Mouse (Mus musculus) liver, embryonic 13.5 days (tissue): ENCODE measurements around the gene Deup1. TPM values are rescaled to one million over a fixed set of nuclear protein-coding genes. Genes with fewer than 3 reads are reported as not detected.
"Not testable (repeated sequence)": the region's sequence is repeated elsewhere in the genome, so short reads cannot be mapped to it uniquely, and the experiment has no call there.

ENCODE experiments used
- ATAC-seq: fragments of 200-750 bp; cut with Nextera tagmentation; 2 replicates; pipeline ENCODE4 v1.8.0; 2017; ENCODE audit warnings: low read depth, mild to moderate bottlenecking, moderate number of reproducible peaks, moderate library complexity
- DNase-seq: peaks from one replicate; pipeline ENCODE4 v3.0.0; 2022
- H3K27ac ChIP-seq: fragments of 300-500 bp; sonication (generic); 2 replicates; pipeline ENCODE4 v1.5.1; 2015; ENCODE audit warnings: moderate library complexity, mild to moderate bottlenecking, inconsistent platforms
- H3K27me3 ChIP-seq: fragments of 300-500 bp; sonication (generic); 2 replicates; pipeline ENCODE4 v1.6.1; 2015; ENCODE audit warnings: mild to moderate bottlenecking, inconsistent platforms
- H3K36me3 ChIP-seq: fragments of 300-500 bp; sonication (generic); 2 replicates; pipeline ENCODE4 v1.6.1; 2015; ENCODE audit warnings: mild to moderate bottlenecking, inconsistent platforms
- H3K4me1 ChIP-seq: fragments of 300-500 bp; sonication (generic); replicated peaks from 2 replicates; pipeline ENCODE4 v1.6.1; 2015; ENCODE audit warnings: inconsistent platforms
- H3K4me2 ChIP-seq: fragments of 300-500 bp; sonication (generic); 2 replicates; pipeline ENCODE4 v1.6.1; 2015; ENCODE audit warnings: inconsistent platforms, mild to moderate bottlenecking, moderate library complexity
- H3K4me3 ChIP-seq: fragments of 300-500 bp; sonication (generic); replicated peaks from 2 replicates; pipeline ENCODE4 v1.5.1; 2015; ENCODE audit warnings: mild to moderate bottlenecking, inconsistent platforms
- H3K9ac ChIP-seq: fragments of 300-500 bp; sonication (generic); 2 replicates; pipeline ENCODE4 v1.6.1; 2015; ENCODE audit warnings: mild to moderate bottlenecking, inconsistent platforms
- H3K9me3 ChIP-seq: fragments of 300-500 bp; sonication (generic); replicated peaks from 2 replicates; pipeline ENCODE4 v1.6.1; 2016; ENCODE audit warnings: inconsistent platforms
- WGBS: fragments of 180-500 bp; shearing (Covaris S2); methylation state at CpG from one replicate; pipeline ENCODE4 v1.1.7; 2015; ENCODE audit not compliant: insufficient replicate concordance; 5-methylcytosine and 5-hydroxymethylcytosine counted together
- polyA plus RNA-seq: library from polyadenylated mRNA; unstranded; fragments of >200 nt; fragmentation: Nextera tagmentation; extraction: Ambion mirVana; gene quantifications from 2 replicates; pipeline ENCODE4 v1.2.1, GENCODE M21; 2015

Gene Deup1
- polyA plus RNA-seq, 1 experiment from 2014 or later: not detected

DNA sequence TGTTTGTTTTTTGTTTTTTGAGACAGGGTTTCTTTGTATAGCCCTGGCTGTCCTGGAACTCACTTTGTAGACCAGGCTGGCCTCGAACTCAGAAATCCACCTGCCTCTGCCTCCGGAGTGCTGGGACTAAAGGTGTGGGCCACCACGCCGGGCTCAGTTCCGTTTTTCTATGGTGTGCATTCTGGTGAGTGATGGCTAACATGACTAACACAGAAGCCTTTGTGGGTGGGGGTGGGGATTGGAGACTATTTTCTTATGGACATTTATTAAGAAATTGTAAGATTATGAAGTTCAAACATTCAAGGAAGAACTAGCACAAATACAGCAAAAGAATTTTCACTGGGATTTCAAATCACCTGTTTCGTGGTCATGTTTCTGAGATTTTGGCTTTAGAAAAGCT lies 76.7 kb downstream of the Deup1 start:
- not testable (repeated sequence) for H3K9me3 ChIP-seq, H3K9ac ChIP-seq, H3K4me3 ChIP-seq, H3K27me3 ChIP-seq, ATAC-seq, DNase-seq, H3K4me1 ChIP-seq, H3K36me3 ChIP-seq, H3K4me2 ChIP-seq, H3K27ac ChIP-seq
- 72% methylated on average over 6 of the region's 6 CpGs for WGBS

DNA sequence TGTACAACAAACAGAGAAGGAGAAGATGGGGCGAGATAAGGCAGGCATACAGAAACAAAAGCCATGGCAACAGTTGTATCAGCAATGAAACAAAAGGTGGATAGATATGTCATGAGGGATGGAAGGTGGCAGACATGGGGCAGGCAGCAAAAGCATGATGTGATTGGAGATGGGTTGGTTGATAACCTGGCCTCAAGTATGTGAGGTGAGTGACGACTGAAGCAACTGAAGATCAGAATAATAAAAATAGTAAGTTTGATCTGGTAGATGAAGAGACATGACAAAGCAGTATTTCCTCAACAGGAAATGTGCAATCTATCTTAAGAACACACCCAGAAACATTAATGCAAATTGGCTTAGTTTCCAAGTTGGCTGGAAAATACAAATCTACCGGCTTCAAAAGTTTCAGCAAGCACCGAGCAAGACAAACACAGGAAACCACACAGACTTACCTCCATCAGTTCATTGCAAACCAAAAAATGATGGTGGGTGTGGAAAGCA lies 77.2 kb downstream of the Deup1 start:
- 43% methylated on average over 4 of the region's 4 CpGs for WGBS

DNA sequence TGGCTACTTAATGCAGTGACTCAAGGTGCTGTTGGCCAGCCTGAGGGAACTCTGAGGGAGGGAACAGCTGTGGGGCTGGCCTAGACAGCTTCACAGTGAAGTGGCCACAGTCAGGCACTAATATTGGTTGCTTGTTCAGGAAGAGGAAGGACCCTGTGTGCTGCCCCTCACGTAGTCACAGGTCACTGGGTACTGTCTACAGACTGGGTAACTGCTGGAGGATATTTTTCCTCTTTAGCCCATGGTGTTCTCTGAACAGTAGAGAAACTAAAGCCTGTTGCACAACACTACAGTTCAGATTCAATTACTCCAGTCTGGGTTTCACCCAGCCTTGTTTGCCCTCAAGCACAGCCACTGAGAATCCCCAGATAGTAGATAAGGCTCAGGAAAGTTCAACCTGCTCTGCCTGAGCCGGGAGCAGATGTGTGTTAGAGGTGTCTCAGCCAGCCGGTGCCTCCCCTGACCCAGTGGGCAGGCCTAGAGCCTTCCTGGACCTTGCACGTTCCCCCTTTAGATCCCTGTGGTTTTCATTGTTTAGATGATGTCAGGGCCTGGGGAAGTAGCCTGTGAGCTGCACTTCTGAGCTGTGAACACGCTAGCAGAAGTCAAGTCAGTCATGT lies 85.9 kb downstream of the Deup1 start:
- peak overlapping the region; percentile 65 for H3K27ac ChIP-seq
- peak; percentile 71 for ATAC-seq

More for the DNA sequence above, 77.2 kb downstream of the Deup1 start:
- DNase-seq: no peak
- Histone ChIP-seq H3K4me3 (no peak overlapping the region), H3K4me1 (no peaks in the 10 kb centered on the region), H3K27me3 (no peaks in the 10 kb centered on the region), H3K27ac (no peak overlapping the region), H3K9ac (no peak overlapping the region), H3K36me3 (no peaks in the 10 kb centered on the region), H3K4me2 (no peak overlapping the region), H3K9me3 (no peaks in the 10 kb centered on the region)
- no peak for ATAC-seq

DNA sequence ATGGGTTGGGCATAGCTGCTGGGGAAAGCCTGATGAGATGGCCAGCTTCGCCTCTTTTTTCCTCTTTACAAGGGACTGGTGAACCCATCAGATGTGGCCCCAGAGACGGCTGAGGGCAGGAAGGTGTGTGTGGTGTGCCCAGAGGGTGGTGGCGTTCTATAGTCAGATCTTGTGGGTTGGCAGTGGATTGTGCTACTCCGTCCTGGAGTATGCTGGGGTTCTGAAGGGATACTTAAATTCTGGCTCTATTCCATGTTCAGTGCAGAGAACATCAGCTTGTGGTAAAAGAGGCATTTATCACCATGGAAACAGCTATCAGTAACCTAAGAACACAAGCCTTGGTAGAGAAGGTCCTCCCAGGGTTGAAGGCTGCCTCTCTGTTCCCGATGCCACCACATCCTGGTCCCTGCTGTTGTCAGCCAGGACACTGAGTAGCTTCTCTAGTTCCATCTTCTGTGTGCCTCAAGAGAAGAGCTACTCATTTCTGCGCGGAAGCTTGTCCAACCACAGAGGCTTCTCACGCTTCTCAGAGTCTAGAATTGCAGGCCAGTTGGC lies 88.7 kb downstream of the Deup1 start:
- no peak overlapping the region for H3K27ac ChIP-seq
- H3K4me2 ChIP-seq: no peak overlapping the region
- WGBS: 72% methylated on average over 8 of the region's 8 CpGs
- H3K4me3 ChIP-seq: no peak overlapping the region
- 0 out of 2 replicates have a peak, but pooled peaks cover 5% of the 10 kb centered on the region for H3K36me3 ChIP-seq
- peaks cover 38% of the 10 kb centered on the region for H3K4me1 ChIP-seq
- DNase-seq (no peak), ATAC-seq (no peak)
- no peaks in the 10 kb centered on the region for H3K27me3 ChIP-seq
- no peaks in the 10 kb centered on the region for H3K9me3 ChIP-seq
- no peak overlapping the region for H3K9ac ChIP-seq

More for the DNA sequence above, 85.9 kb downstream of the Deup1 start:
- Histone ChIP-seq H3K4me1 (peaks cover 29% of the 10 kb centered on the region), H3K36me3 (peaks cover 10% of the 10 kb centered on the region; the same call in 1 of the 2 replicates), H3K9me3 (no peaks in the 10 kb centered on the region), H3K4me3 (no peak overlapping the region), H3K9ac (no peak overlapping the region), H3K27me3 (no peaks in the 10 kb centered on the region), H3K4me2 (no peak overlapping the region)
- no peak for DNase-seq
- WGBS: 16% methylated on average over 5 of the region's 5 CpGs

DNA sequence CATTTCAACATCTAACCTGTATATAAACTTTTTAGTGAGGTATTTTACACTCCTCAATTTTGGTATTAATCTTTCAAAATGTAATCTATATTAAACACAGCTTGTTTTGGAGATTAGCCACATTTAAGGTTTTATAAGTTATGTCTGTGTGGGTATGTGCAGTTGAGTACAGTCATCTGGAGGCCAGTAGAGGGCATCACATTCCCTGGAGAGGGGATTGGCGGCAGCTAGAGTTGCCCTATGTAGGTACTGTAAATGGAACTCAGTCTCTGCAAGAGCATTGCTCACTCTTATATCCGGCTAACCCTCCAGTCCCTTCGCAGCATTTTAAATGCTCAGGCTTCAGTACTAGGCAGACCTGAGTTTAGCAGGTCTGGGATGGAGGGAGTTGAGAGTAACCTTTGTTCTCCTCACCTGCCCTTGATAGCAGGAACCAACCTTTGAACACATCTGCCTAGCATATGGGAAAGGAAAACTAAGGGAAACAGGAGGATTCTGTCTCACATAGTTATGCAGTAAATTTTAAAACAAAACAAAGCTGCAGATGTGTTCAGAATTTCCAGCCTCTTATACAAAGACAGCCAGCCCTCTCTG lies 90.2 kb downstream of the Deup1 start:
- peaks cover 33% of the 10 kb centered on the region for H3K4me1 ChIP-seq
- no peak overlapping the region for H3K9ac ChIP-seq
- ATAC-seq (no peak), DNase-seq (no peak)
- H3K27me3 ChIP-seq: no peaks in the 10 kb centered on the region
- H3K27ac ChIP-seq: no peak overlapping the region
- 76% methylated on average over 3 of the region's 3 CpGs for WGBS
- H3K4me3 ChIP-seq: no peak overlapping the region
- no peaks in the 10 kb centered on the region for H3K9me3 ChIP-seq
- 0 out of 2 replicates have a peak, but pooled peaks cover 4% of the 10 kb centered on the region for H3K36me3 ChIP-seq
- H3K4me2 ChIP-seq: no peak overlapping the region

DNA sequence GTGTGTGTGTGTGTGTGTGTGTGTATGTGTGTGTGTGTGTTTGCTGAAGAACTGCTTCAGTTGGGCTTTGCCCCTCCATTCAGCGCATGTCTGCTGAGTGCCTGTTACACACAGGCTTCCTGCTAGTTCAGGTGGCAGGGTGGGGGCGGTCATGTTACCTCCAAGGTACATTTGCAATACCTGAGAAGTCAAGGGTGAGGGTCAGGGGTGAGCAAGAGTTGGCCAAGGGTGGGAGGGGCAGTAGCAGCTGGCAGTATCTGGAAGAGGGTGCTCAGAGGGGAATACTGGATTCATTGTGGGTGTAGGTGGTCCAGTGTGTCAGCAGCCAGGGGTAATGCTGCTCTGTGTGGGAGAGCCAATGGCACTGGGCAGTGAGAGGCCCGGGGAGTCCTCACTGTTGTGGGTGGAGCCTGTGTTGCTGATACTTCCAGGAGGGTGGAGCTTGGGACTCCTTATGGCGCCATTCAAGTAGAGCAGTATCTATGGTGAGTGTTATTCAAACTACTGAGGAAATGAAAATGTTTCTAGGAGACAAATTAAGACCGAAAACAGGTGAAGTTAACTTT lies 90.8 kb downstream of the Deup1 start:
- H3K4me1 ChIP-seq: peaks cover 27% of the 10 kb centered on the region
- H3K4me2 ChIP-seq: no peak overlapping the region
- H3K36me3 ChIP-seq: 0 out of 2 replicates have a peak, but pooled peaks cover 4% of the 10 kb centered on the region
- ATAC-seq (peak; percentile 21; the same call in 1 of the 2 replicates), DNase-seq (no peak)
- H3K27ac ChIP-seq: no peak overlapping the region; the same call in 1 of the 2 replicates
- no peaks in the 10 kb centered on the region for H3K27me3 ChIP-seq
- H3K9ac ChIP-seq: no peak overlapping the region
- no peak overlapping the region for H3K4me3 ChIP-seq
- no peaks in the 10 kb centered on the region for H3K9me3 ChIP-seq
- WGBS: 63% methylated on average over 5 of the region's 5 CpGs

DNA sequence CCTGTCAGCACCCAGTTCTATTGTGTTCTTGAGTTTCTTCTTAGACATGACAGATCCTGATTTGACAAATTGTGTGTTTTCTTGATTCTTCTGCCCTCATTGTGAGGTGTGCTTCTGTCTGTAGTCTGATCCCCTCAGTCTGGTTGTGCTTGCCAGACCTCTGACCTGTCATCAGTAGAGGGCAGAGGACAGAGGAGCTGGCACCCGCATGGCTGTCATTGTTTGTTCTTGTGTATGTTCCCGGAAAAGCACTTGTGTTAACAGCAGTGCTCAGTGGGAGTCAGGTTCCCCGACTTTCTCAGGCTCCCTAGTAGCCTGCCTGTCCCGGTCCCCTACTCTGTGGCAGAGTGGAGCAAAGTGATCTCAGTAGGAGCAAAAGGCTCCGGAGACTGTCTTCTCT lies 92.3 kb downstream of the Deup1 start:
- Histone ChIP-seq H3K27me3 (no peaks in the 10 kb centered on the region), H3K4me3 (no peak overlapping the region), H3K9ac (no peak overlapping the region), H3K9me3 (no peaks in the 10 kb centered on the region), H3K27ac (peak overlapping the region; percentile 27; the same call in 1 of the 2 replicates), H3K4me2 (no peak overlapping the region), H3K36me3 (0 out of 2 replicates have a peak, but pooled peaks cover 4% of the 10 kb centered on the region), H3K4me1 (peaks cover 24% of the 10 kb centered on the region)
- ATAC-seq (peak; percentile 47), DNase-seq (no peak)
- WGBS: 67% methylated on average over 5 of the region's 5 CpGs

DNA sequence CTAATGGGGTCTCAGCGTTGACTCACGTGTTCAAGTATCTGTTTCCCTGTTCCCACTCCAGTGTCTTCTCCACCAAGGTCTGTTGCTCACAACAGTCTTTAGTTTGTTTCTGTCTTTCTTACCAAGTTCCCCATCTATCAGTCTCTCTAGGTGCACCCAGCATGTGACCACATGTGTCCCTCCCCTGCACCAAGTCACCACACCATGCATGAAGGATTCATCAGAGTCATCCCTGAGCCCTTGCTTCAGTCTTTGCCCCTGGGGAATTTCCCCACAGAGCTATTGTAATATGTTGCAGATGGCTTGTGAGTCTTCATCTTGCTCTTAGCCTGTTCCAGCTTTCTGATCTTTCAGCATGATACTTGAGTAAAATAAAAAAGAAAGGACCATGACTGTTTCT lies 93.6 kb downstream of the Deup1 start:
- H3K4me2 ChIP-seq: no peak overlapping the region

DNA sequence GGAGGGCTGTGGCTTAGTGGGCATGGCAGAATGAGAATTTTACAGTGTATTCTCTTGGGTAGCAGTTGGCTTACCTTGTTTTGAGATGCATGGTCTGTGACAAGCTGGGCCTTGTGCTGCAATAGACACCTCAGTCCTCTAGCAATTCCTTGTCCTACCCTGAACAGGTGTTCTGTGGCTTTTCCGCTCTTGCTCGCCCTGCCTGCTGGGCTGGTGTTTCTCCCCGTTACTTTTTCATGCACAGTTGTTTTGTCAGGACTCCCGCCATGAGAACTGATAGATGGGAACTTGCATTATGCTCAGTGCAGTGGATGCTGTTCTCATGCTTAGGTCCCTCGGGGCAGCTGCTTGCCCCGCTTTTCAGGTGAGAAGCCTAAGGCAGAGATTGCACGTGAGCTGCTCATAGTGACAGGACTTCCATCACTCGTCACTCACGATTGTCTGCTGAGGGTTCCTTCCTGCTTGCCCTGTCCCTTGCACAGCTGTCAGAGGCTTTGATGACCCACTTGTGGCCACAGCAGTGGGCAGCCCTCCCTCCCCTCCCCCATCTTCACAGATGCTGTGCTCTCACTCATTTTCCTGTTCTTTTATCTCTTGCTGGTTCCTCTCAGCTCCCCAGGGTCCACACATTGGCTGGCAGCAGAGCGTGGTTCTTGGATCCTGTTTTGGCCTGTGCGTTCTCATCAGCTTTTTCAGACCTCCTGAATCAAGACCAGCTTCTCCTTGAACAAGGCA lies 94.2 kb downstream of the Deup1 start:
- no peaks in the 10 kb centered on the region for H3K36me3 ChIP-seq
- no peaks in the 10 kb centered on the region for H3K9me3 ChIP-seq
- DNase-seq (no peak), ATAC-seq (no peak)
- H3K4me3 ChIP-seq: no peak overlapping the region
- H3K9ac ChIP-seq: no peak overlapping the region
- no peak overlapping the region for H3K4me2 ChIP-seq
- H3K4me1 ChIP-seq: peaks cover 43% of the 10 kb centered on the region
- 58% methylated on average over 11 of the region's 11 CpGs for WGBS
- H3K27me3 ChIP-seq: no peaks in the 10 kb centered on the region
- H3K27ac ChIP-seq: no peak overlapping the region

More for the DNA sequence above, 93.6 kb downstream of the Deup1 start:
- WGBS: 78% methylated on average over 2 of the region's 2 CpGs
- no peak overlapping the region for H3K4me3 ChIP-seq
- peaks cover 37% of the 10 kb centered on the region for H3K4me1 ChIP-seq
- no peak overlapping the region for H3K9ac ChIP-seq
- H3K36me3 ChIP-seq: no peaks in the 10 kb centered on the region
- no peak overlapping the region for H3K27ac ChIP-seq
- no peaks in the 10 kb centered on the region for H3K9me3 ChIP-seq
- DNase-seq: no peak
- ATAC-seq: no peak
- H3K27me3 ChIP-seq: no peaks in the 10 kb centered on the region

DNA sequence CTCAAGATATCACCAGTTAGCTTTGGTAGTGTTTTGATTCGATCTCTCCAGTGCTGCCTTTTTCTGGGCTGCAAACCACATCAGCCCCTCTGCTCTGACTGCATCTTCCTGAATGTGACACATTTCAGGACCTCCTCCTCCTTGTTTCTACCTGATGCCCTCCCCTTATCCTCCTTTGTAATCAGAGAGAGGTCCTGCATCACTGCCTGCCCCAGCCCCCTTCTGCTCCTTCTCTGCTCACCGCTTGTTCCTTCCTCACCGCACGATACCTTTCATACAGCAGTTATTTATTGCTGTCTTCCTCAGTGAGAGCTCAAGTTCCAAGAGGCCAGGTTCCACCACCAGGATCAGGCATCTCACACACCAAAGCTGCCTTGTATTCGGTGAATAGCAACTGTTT lies 96.5 kb downstream of the Deup1 start:
- H3K9ac ChIP-seq: no peak overlapping the region
- H3K4me2 ChIP-seq: no peak overlapping the region
- H3K27me3 ChIP-seq: no peaks in the 10 kb centered on the region
- ATAC-seq (no peak), DNase-seq (no peak)
- no peak overlapping the region for H3K27ac ChIP-seq
- 71% methylated on average over 5 of the region's 5 CpGs for WGBS
- no peaks in the 10 kb centered on the region for H3K36me3 ChIP-seq
- H3K4me3 ChIP-seq: no peak overlapping the region
- no peaks in the 10 kb centered on the region for H3K9me3 ChIP-seq
- peaks cover 39% of the 10 kb centered on the region for H3K4me1 ChIP-seq

DNA sequence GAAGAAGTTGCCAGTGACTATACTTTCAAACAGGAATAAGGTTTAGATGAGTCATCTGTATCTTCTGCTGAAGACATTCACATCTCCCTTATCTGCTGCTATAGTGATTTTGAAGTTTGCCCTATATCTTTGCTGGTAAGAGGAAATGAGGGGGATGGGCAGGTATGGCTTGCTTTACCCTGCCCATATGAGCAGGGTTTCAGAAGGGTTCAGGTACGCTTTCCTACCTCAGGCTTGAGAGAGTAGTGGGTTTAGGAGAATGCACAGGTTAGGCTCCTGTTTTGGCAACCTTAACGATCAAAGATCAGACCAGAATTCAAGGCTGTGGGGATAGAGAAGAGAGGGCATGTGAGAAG lies 97.8 kb downstream of the Deup1 start:
- 64% methylated on average over 2 of the region's 2 CpGs for WGBS
- Histone ChIP-seq H3K4me1 (peaks cover 32% of the 10 kb centered on the region), H3K9me3 (no peaks in the 10 kb centered on the region)

More for the DNA sequence above, 97.8 kb downstream of the Deup1 start:
- no peak overlapping the region for H3K27ac ChIP-seq
- no peaks in the 10 kb centered on the region for H3K27me3 ChIP-seq
- no peaks in the 10 kb centered on the region for H3K36me3 ChIP-seq
- ATAC-seq (no peak), DNase-seq (no peak)
- H3K9ac ChIP-seq: no peak overlapping the region
- no peak overlapping the region for H3K4me2 ChIP-seq
- H3K4me3 ChIP-seq: no peak overlapping the region
